In the genomic region with DNA sequence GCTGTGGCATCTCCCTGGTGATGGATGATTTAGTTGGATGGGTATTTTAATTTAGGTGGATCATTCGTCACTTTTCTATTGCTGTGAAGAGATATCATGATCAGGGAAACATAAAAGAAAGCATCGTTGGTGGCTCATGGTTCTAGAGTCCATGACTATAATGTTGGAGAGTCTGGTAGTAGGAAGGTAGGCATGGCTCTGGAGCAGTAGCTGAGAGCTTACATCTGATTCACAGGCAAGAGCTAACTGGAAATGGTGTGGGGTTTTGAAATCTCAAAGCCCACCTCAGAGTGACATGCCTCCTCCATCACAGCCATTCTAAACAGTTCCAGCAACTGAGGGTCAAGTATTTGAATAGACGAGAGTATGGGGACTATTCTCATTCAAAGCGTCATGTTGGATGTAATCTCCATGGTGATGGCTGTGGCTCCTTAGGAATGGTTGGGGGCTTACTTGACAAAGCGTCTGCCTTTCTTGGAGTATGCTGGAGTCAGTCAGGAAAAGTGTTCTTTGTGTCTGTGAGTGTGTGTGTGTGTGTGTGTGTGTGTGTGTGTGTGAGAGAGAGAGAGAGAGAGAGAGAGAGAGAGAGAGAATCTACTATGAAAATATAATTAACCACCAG, we compare ENCODE assay signal across 17 mouse cellular contexts.
DNase-seq lines count a peak whose midpoint lies in the region; ATAC-seq lines count a peak whose summit lies in the region.
"Had no signal": no experiment of that assay in that cellular context is flagged by ENCODE, and none has a peak within 500 bp of the region (broad histone marks: within the 10 kb centered on the region; RNA-seq: fewer than 3 reads in every experiment).

No protein-coding gene starts in this region.

- ATAC-seq in embryonic facial prominence, embryonic 11.5 days (replicated peaks; ENCODE audit: insufficient number of reproducible peaks, low FRiP score, low TSS enrichment, low read depth), result no peak
- peak; percentile 76 for ATAC-seq in hindbrain, embryonic 12.5 days (ENCODE audit: low FRiP score)
- ATAC-seq in midbrain, embryonic 13.5 days, result peak; percentile 76
- peak; percentile 37; the same call in 1 of the 2 replicates for ATAC-seq in neural tube, embryonic 15.5 days (ENCODE audit: low FRiP score)
- ATAC-seq in megakaryocyte-erythroid progenitor cell, adult 5-6 weeks (replicated peaks; ENCODE audit: low FRiP score, low TSS enrichment, poor library complexity, severe bottlenecking), result no peak
- ATAC-seq in megakaryocyte, adult 5-6 weeks (ENCODE audit: poor library complexity, severe bottlenecking), result no peak
- ATAC-seq: intestine, embryonic 15.5 days; Patski had no signal

- peak; percentile 10 for DNase-seq in embryonic facial prominence, embryonic 11.5 days (ENCODE audit: low spot score)
- DNase-seq in embryonic facial prominence, embryonic 10.5 days (ENCODE audit: low spot score), result no peak
- DNase-seq in kidney, postnatal 25 days, result no peak
- DNase-seq: cerebellum, postnatal 14 days; heart, adult 18-20 months; thymus, postnatal 4 days had no signal

- H3K4me1 ChIP-seq in embryonic facial prominence, embryonic 11.5 days (ENCODE audit: control insufficient read depth, insufficient read depth, low read length), result no peaks in the 10 kb centered on the region
- 0 out of 2 replicates have a peak, but pooled peaks cover 3% of the 10 kb centered on the region for H3K4me1 ChIP-seq in embryonic facial prominence, embryonic 10.5 days
- peaks cover 14% of the 10 kb centered on the region for H3K4me1 ChIP-seq in hindbrain, embryonic 12.5 days
- H3K4me1 ChIP-seq in midbrain, embryonic 13.5 days (replicated peaks), result peaks cover 26% of the 10 kb centered on the region
- peaks cover 16% of the 10 kb centered on the region for H3K4me1 ChIP-seq in neural tube, embryonic 15.5 days
- H3K4me1 ChIP-seq: intestine, embryonic 15.5 days; liver, embryonic 15.5 days had no signal

- H3K9ac ChIP-seq in embryonic facial prominence, embryonic 11.5 days (replicated peaks; ENCODE audit: low read length), result no peak overlapping the region
- H3K9ac ChIP-seq in hindbrain, embryonic 12.5 days, result no peak overlapping the region
- H3K9ac ChIP-seq in midbrain, embryonic 13.5 days (replicated peaks), result no peak overlapping the region
- no peak overlapping the region for H3K9ac ChIP-seq in neural tube, embryonic 15.5 days (replicated peaks)
- H3K9ac ChIP-seq: intestine, embryonic 15.5 days; limb, embryonic 12.5 days; liver, embryonic 15.5 days had no signal

- no peaks in the 10 kb centered on the region for H3K36me3 ChIP-seq in embryonic facial prominence, embryonic 11.5 days (replicated peaks; ENCODE audit: control insufficient read depth, insufficient read depth, low read depth, low read length)
- H3K36me3 ChIP-seq in embryonic facial prominence, embryonic 10.5 days (replicated peaks), result no peaks in the 10 kb centered on the region
- no peaks in the 10 kb centered on the region for H3K36me3 ChIP-seq in hindbrain, embryonic 12.5 days
- H3K36me3 ChIP-seq in midbrain, embryonic 13.5 days, result no peaks in the 10 kb centered on the region
- no peaks in the 10 kb centered on the region for H3K36me3 ChIP-seq in neural tube, embryonic 15.5 days
- H3K36me3 ChIP-seq: intestine, embryonic 15.5 days; limb, embryonic 12.5 days; liver, embryonic 15.5 days had no signal

- no peaks in the 10 kb centered on the region for H3K27me3 ChIP-seq in embryonic facial prominence, embryonic 11.5 days (ENCODE audit: control insufficient read depth, insufficient read depth, low read length)
- H3K27me3 ChIP-seq in embryonic facial prominence, embryonic 10.5 days (replicated peaks; ENCODE audit: low read depth, poor library complexity, severe bottlenecking), result no peaks in the 10 kb centered on the region
- H3K27me3 ChIP-seq in hindbrain, embryonic 12.5 days, result no peaks in the 10 kb centered on the region
- no peaks in the 10 kb centered on the region for H3K27me3 ChIP-seq in midbrain, embryonic 13.5 days
- no peaks in the 10 kb centered on the region for H3K27me3 ChIP-seq in neural tube, embryonic 15.5 days (replicated peaks)
- H3K27me3 ChIP-seq: CH12.LX; intestine, embryonic 15.5 days; limb, embryonic 12.5 days; liver, embryonic 15.5 days had no signal

- no peak overlapping the region for H3K27ac ChIP-seq in embryonic facial prominence, embryonic 11.5 days (replicated peaks; ENCODE audit: low read depth, low read length)
- H3K27ac ChIP-seq in embryonic facial prominence, embryonic 10.5 days (replicated peaks), result no peak overlapping the region
- H3K27ac ChIP-seq in hindbrain, embryonic 12.5 days, result peak overlapping the region; percentile 73
- no peak overlapping the region for H3K27ac ChIP-seq in midbrain, embryonic 13.5 days
- H3K27ac ChIP-seq in neural tube, embryonic 15.5 days (replicated peaks), result no peak overlapping the region
- H3K27ac ChIP-seq: intestine, embryonic 15.5 days; left cerebral cortex, adult 2 months; limb, embryonic 12.5 days; liver, embryonic 15.5 days had no signal

- no peak overlapping the region for H3K4me2 ChIP-seq in embryonic facial prominence, embryonic 11.5 days (ENCODE audit: low read depth, low read length)
- no peak overlapping the region for H3K4me2 ChIP-seq in hindbrain, embryonic 12.5 days (replicated peaks)
- no peak overlapping the region for H3K4me2 ChIP-seq in midbrain, embryonic 13.5 days (replicated peaks)
- no peak overlapping the region for H3K4me2 ChIP-seq in neural tube, embryonic 15.5 days
- H3K4me2 ChIP-seq: intestine, embryonic 15.5 days; limb, embryonic 12.5 days; liver, embryonic 15.5 days had no signal

- 73% methylated on average over 5 of the region's 5 CpGs for WGBS in embryonic facial prominence, embryonic 11.5 days
- WGBS in embryonic facial prominence, embryonic 10.5 days, result 79% methylated on average over 5 of the region's 5 CpGs
- 34% methylated on average over 5 of the region's 5 CpGs for WGBS in hindbrain, embryonic 12.5 days
- WGBS in midbrain, embryonic 13.5 days, result 22% methylated on average over 5 of the region's 5 CpGs
- WGBS in neural tube, embryonic 15.5 days, result 30% methylated on average over 5 of the region's 5 CpGs

- H3K4me3 ChIP-seq in embryonic facial prominence, embryonic 11.5 days (ENCODE audit: low read depth, low read length), result no peak overlapping the region
- no peak overlapping the region for H3K4me3 ChIP-seq in embryonic facial prominence, embryonic 10.5 days
- no peak overlapping the region for H3K4me3 ChIP-seq in hindbrain, embryonic 12.5 days
- no peak overlapping the region for H3K4me3 ChIP-seq in midbrain, embryonic 13.5 days (replicated peaks)
- H3K4me3 ChIP-seq in neural tube, embryonic 15.5 days (replicated peaks), result no peak overlapping the region
- H3K4me3 ChIP-seq: intestine, embryonic 15.5 days; left cerebral cortex, adult 2 months; limb, embryonic 12.5 days; liver, embryonic 15.5 days had no signal

- no peaks in the 10 kb centered on the region for H3K9me3 ChIP-seq in embryonic facial prominence, embryonic 11.5 days (replicated peaks; ENCODE audit: control insufficient read depth, low read length)
- no peaks in the 10 kb centered on the region for H3K9me3 ChIP-seq in embryonic facial prominence, embryonic 10.5 days
- no peaks in the 10 kb centered on the region for H3K9me3 ChIP-seq in hindbrain, embryonic 12.5 days (replicated peaks)
- no peaks in the 10 kb centered on the region for H3K9me3 ChIP-seq in midbrain, embryonic 13.5 days
- no peaks in the 10 kb centered on the region for H3K9me3 ChIP-seq in neural tube, embryonic 15.5 days (replicated peaks)
- H3K9me3 ChIP-seq: intestine, embryonic 15.5 days; limb, embryonic 12.5 days; liver, embryonic 15.5 days had no signal

Comparison
In these comparisons a context has a peak if more than half of its experiments do, and no peak if none do; other contexts are left out.
1. ATAC-seq: peak in hindbrain, embryonic 12.5 days (single experiment), midbrain, embryonic 13.5 days (single experiment) and neural tube, embryonic 15.5 days (single experiment); none in embryonic facial prominence, embryonic 11.5 days (single experiment), megakaryocyte-erythroid progenitor cell, adult 5-6 weeks (single experiment) and megakaryocyte, adult 5-6 weeks (single experiment).